Mouse (Mus musculus) olfactory bulb, adult 2 months (tissue): ENCODE data around the gene Plxnc1.

Source experiments
- CTCF ChIP-seq: fragments of 200-500 bp; IDR thresholded peaks from 2 replicates; pipeline ENCODE4 v1.5.1; 2012; ENCODE audit warnings: low read depth, mild to moderate bottlenecking, low read length, moderate library complexity; ENCODE audit not compliant: insufficient read depth
- POLR2A ChIP-seq: fragments of 200-500 bp; IDR thresholded peaks from 2 replicates; pipeline ENCODE4 v1.6.1; 2012; ENCODE audit warnings: mild to moderate bottlenecking, low read depth, low read length, moderate library complexity; ENCODE audit not compliant: insufficient read depth

GRCm38 (mm10) chr10:94910570-94910969 is 34.1 kb downstream of the Plxnc1 start:
- TF ChIP-seq CTCF (no peak), POLR2A (no peak)
